Mouse (Mus musculus): ENCODE results near the gene Cfc1.

Cfc1 gene

GRCm38 (mm10) chr1:34584736-34585135, 49.3 kb downstream of the Cfc1 start:
- TF ChIP-seq GATA4 (IDR thresholded peaks at IDR 0.05; ENCODE audit: insufficient replicate concordance, low read length) = no peak

- TF ChIP-seq GATA4 (IDR thresholded peaks at IDR 0.05; ENCODE audit: insufficient replicate concordance, low read length) = no peak
Observed at GRCm38 (mm10) chr1:34587298-34588096, 52.0 kb downstream of the Cfc1 start.

Measured in liver, adult (tissue).